Mouse (Mus musculus): ENCODE data around the gene Bdkrb2. TPM values are rescaled to one million over a fixed set of nuclear protein-coding genes. Genes with fewer than 3 reads are reported as not detected.
A peak's percentile ranks its signal among the peaks of the same experiment; 100 is the strongest.

The Bdkrb2 gene
- polyA plus RNA-seq, 1 experiment from 2014 or later: 3.8 TPM

- Histone ChIP-seq H3K36me3 (no peaks in the 10 kb centered on the region), H3K9me3 (no peaks in the 10 kb centered on the region), H3K9ac (no peak overlapping the region), H3K27ac (no peak overlapping the region), H3K27me3 (peaks cover 11% of the 10 kb centered on the region; the same call in 1 of the 2 replicates), H3K4me1 (peaks cover 20% of the 10 kb centered on the region), H3K4me2 (no peak overlapping the region), H3K4me3 (no peak overlapping the region)
- 59% methylated on average over 2 of the region's 2 CpGs for WGBS
- ATAC-seq (ENCODE audit: insufficient number of reproducible peaks, low FRiP score, low TSS enrichment, low read depth): no peak
Measured at GRCm38 (mm10) chr12:105548001-105548400, 15.0 kb upstream of the Bdkrb2 start.

- no peak overlapping the region for H3K4me3 ChIP-seq
- no peak overlapping the region for H3K4me2 ChIP-seq
- H3K27me3 ChIP-seq: peaks cover 11% of the 10 kb centered on the region; the same call in 1 of the 2 replicates
- H3K9me3 ChIP-seq: no peaks in the 10 kb centered on the region
- H3K4me1 ChIP-seq: peaks cover 21% of the 10 kb centered on the region
- no peak for ATAC-seq (ENCODE audit: insufficient number of reproducible peaks, low FRiP score, low TSS enrichment, low read depth)
- no peaks in the 10 kb centered on the region for H3K36me3 ChIP-seq
- 80% methylated on average over 6 of the region's 6 CpGs for WGBS
- no peak overlapping the region for H3K9ac ChIP-seq
- no peak overlapping the region for H3K27ac ChIP-seq
Measured at GRCm38 (mm10) chr12:105548881-105549280, 14.1 kb upstream of the Bdkrb2 start.

- H3K4me2 ChIP-seq: no peak overlapping the region
- no peaks in the 10 kb centered on the region for H3K36me3 ChIP-seq
- H3K9ac ChIP-seq: no peak overlapping the region
- 69% methylated on average over 4 of the region's 4 CpGs for WGBS
- H3K27me3 ChIP-seq: peaks cover 11% of the 10 kb centered on the region; the same call in 1 of the 2 replicates
- no peak for ATAC-seq (ENCODE audit: insufficient number of reproducible peaks, low FRiP score, low TSS enrichment, low read depth)
- no peak overlapping the region for H3K4me3 ChIP-seq
- H3K9me3 ChIP-seq: no peaks in the 10 kb centered on the region
- no peak overlapping the region for H3K27ac ChIP-seq
- H3K4me1 ChIP-seq: peaks cover 33% of the 10 kb centered on the region
Measured at GRCm38 (mm10) chr12:105549835-105550802, 12.9 kb upstream of the Bdkrb2 start.

- H3K4me2 ChIP-seq: no peak overlapping the region
- H3K9ac ChIP-seq: no peak overlapping the region
- WGBS: 37% methylated on average over 6 of the region's 6 CpGs
- no peaks in the 10 kb centered on the region for H3K9me3 ChIP-seq
- no peak overlapping the region for H3K27ac ChIP-seq
- H3K36me3 ChIP-seq: no peaks in the 10 kb centered on the region
- H3K4me3 ChIP-seq: no peak overlapping the region
- H3K4me1 ChIP-seq: peaks cover 26% of the 10 kb centered on the region
- H3K27me3 ChIP-seq: 0 out of 2 replicates have a peak, but pooled peaks cover 11% of the 10 kb centered on the region
- ATAC-seq (ENCODE audit: insufficient number of reproducible peaks, low FRiP score, low TSS enrichment, low read depth): no peak
Measured at GRCm38 (mm10) chr12:105551551-105551989, 11.5 kb upstream of the Bdkrb2 start.

GRCm38 (mm10) chr12:105554151-105554772, 8.8 kb upstream of the Bdkrb2 start:
- peaks cover 33% of the 10 kb centered on the region for H3K4me1 ChIP-seq
- 70% methylated on average over 8 of the region's 8 CpGs for WGBS
- no peak overlapping the region for H3K27ac ChIP-seq
- H3K9ac ChIP-seq: no peak overlapping the region
- ATAC-seq (ENCODE audit: insufficient number of reproducible peaks, low FRiP score, low TSS enrichment, low read depth): no peak
- H3K27me3 ChIP-seq: no peaks in the 10 kb centered on the region
- no peaks in the 10 kb centered on the region for H3K36me3 ChIP-seq
- no peaks in the 10 kb centered on the region for H3K9me3 ChIP-seq
- H3K4me2 ChIP-seq: no peak overlapping the region
- H3K4me3 ChIP-seq: no peak overlapping the region

- ATAC-seq (ENCODE audit: insufficient number of reproducible peaks, low FRiP score, low TSS enrichment, low read depth): no peak
- no peak overlapping the region for H3K27ac ChIP-seq
- WGBS: 44% methylated on average over 5 of the region's 5 CpGs
Measured at GRCm38 (mm10) chr12:105555172-105555571, 7.9 kb upstream of the Bdkrb2 start.

GRCm38 (mm10) chr12:105557250-105557925, 5.6 kb upstream of the Bdkrb2 start:
- ATAC-seq (ENCODE audit: insufficient number of reproducible peaks, low FRiP score, low TSS enrichment, low read depth): no peak
- no peaks in the 10 kb centered on the region for H3K9me3 ChIP-seq
- H3K36me3 ChIP-seq: no peaks in the 10 kb centered on the region
- peaks cover 39% of the 10 kb centered on the region for H3K4me1 ChIP-seq
- WGBS: 50% methylated on average over 7 of the region's 7 CpGs
- H3K4me3 ChIP-seq: no peak overlapping the region
- no peak overlapping the region for H3K4me2 ChIP-seq
- peaks cover 13% of the 10 kb centered on the region for H3K27me3 ChIP-seq
- no peak overlapping the region for H3K9ac ChIP-seq
- no peak overlapping the region for H3K27ac ChIP-seq

More at GRCm38 (mm10) chr12:105555172-105555571, 7.9 kb upstream of the Bdkrb2 start:
- Histone ChIP-seq H3K9ac (no peak overlapping the region), H3K27me3 (no peaks in the 10 kb centered on the region), H3K4me1 (peaks cover 33% of the 10 kb centered on the region), H3K36me3 (no peaks in the 10 kb centered on the region), H3K4me2 (no peak overlapping the region), H3K4me3 (no peak overlapping the region), H3K9me3 (no peaks in the 10 kb centered on the region)

GRCm38 (mm10) chr12:105561007-105561534, 2.0 kb upstream of the Bdkrb2 start:
- H3K4me2 ChIP-seq: no peak overlapping the region
- WGBS: 30% methylated on average over 8 of the region's 8 CpGs
- no peak overlapping the region for H3K27ac ChIP-seq
- H3K27me3 ChIP-seq: peaks cover 42% of the 10 kb centered on the region
- no peak overlapping the region for H3K9ac ChIP-seq
- H3K4me3 ChIP-seq: no peak overlapping the region
- H3K36me3 ChIP-seq: no peaks in the 10 kb centered on the region
- no peak for ATAC-seq (ENCODE audit: insufficient number of reproducible peaks, low FRiP score, low TSS enrichment, low read depth)
- no peaks in the 10 kb centered on the region for H3K9me3 ChIP-seq
- peaks cover 44% of the 10 kb centered on the region for H3K4me1 ChIP-seq

GRCm38 (mm10) chr12:105562056-105562820, 788 bp upstream of the Bdkrb2 start:
- Histone ChIP-seq H3K9me3 (no peaks in the 10 kb centered on the region), H3K36me3 (no peaks in the 10 kb centered on the region), H3K27ac (no peak overlapping the region), H3K9ac (no peak overlapping the region), H3K4me1 (peaks cover 42% of the 10 kb centered on the region), H3K4me3 (peak overlapping the region; percentile 33; the same call in 1 of the 2 replicates), H3K27me3 (peaks cover 42% of the 10 kb centered on the region), H3K4me2 (peak overlapping the region; percentile 47)
- no peak for ATAC-seq (ENCODE audit: insufficient number of reproducible peaks, low FRiP score, low TSS enrichment, low read depth)
- WGBS: 32% methylated on average over 8 of the region's 8 CpGs

- ATAC-seq (ENCODE audit: insufficient number of reproducible peaks, low FRiP score, low TSS enrichment, low read depth): no peak
- no peaks in the 10 kb centered on the region for H3K9me3 ChIP-seq
- no peak overlapping the region for H3K27ac ChIP-seq
- peak overlapping the region; percentile 47 for H3K4me2 ChIP-seq
- H3K4me3 ChIP-seq: peak overlapping the region; percentile 33
- no peaks in the 10 kb centered on the region for H3K36me3 ChIP-seq
- H3K9ac ChIP-seq: 0 out of 2 replicates have a peak overlapping the region, but pooled peaks have one; percentile 1
- 5% methylated on average over 25 of the region's 25 CpGs for WGBS
- peaks cover 42% of the 10 kb centered on the region for H3K27me3 ChIP-seq
- peaks cover 38% of the 10 kb centered on the region for H3K4me1 ChIP-seq
Measured at GRCm38 (mm10) chr12:105563726-105564275, 775 bp downstream of the Bdkrb2 start.

- Histone ChIP-seq H3K27me3 (peaks cover 42% of the 10 kb centered on the region), H3K9me3 (no peaks in the 10 kb centered on the region)
Measured at GRCm38 (mm10) chr12:105565221-105565620, 2.2 kb downstream of the Bdkrb2 start.

More at GRCm38 (mm10) chr12:105565221-105565620, 2.2 kb downstream of the Bdkrb2 start:
- no peaks in the 10 kb centered on the region for H3K36me3 ChIP-seq
- H3K4me2 ChIP-seq: no peak overlapping the region
- no peak for ATAC-seq (ENCODE audit: insufficient number of reproducible peaks, low FRiP score, low TSS enrichment, low read depth)
- 67% methylated on average over 5 of the region's 5 CpGs for WGBS
- no peak overlapping the region for H3K27ac ChIP-seq
- H3K4me3 ChIP-seq: no peak overlapping the region
- peaks cover 38% of the 10 kb centered on the region for H3K4me1 ChIP-seq
- H3K9ac ChIP-seq: no peak overlapping the region

Measured in limb, embryonic 15.5 days (tissue).